Mouse (Mus musculus) thymus, postnatal 4 days (tissue): ENCODE results near the gene Dennd4a.
"Not testable (repeated sequence)": the region's sequence is repeated elsewhere in the genome, so short reads cannot be mapped to it uniquely, and the experiment has no call there.

ENCODE experiments used
- DNase-seq: peaks from one replicate; pipeline ENCODE4 v3.0.0; 2021

The Dennd4a gene

DNA sequence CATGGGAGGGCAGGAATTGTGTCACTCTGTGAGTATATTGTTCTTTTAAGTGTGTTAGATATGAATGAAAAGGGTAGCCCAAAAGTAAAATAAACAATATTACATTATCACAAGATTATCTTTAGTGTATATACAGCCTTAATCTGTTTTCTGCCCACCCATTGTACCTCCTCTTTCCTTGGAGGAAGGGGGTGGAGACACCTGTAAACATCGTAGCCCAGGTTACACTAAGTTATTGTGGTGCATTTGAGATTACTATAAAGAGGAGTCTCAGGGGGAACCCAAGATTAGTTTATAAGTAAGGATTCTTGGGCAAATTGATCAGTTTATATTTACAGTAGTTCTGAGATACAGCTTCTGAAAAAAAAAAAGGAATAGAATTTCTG is 1.3 kb downstream of the Dennd4a start:
- no peak for DNase-seq

DNA sequence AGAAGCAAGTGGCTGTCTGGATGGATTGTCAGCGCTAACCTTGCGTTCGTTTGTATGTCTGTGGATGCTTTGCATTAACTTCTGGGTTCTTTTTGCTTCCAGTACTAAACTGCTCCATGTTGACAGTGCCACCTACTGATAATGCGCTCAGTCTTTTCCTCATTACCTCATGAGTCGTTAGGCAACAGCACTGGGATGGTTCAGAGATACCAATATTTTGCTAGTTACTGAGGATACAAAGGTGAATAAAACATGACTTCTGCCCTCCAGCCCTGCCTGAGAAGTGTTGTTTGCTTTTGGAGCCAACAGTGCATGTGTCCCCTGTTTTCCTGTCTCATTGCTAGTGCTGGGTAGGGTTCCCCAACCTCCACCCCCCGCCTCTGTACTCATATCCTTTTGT is 3.1 kb downstream of the Dennd4a start:
- no peak for DNase-seq

DNA sequence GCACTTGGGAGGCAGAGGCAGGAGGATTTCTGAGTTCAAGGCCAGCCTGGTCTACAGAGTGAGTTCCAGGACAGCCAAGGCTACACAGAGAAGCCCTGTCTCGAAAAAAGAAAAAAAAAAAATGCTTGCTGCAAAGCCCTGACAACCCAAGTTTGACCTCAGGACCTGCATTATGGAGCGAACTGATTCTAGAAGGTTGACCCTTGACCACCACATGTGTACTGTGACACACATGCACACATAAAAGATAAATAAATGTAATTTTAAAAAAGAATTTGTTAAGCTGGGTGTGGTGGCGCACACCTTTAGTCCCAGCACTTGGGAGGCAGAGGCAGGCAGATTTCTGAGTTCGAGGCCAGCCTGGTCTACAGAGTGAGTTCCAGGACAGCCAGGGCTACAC is 8.5 kb downstream of the Dennd4a start:
- DNase-seq: not testable (repeated sequence)

DNA sequence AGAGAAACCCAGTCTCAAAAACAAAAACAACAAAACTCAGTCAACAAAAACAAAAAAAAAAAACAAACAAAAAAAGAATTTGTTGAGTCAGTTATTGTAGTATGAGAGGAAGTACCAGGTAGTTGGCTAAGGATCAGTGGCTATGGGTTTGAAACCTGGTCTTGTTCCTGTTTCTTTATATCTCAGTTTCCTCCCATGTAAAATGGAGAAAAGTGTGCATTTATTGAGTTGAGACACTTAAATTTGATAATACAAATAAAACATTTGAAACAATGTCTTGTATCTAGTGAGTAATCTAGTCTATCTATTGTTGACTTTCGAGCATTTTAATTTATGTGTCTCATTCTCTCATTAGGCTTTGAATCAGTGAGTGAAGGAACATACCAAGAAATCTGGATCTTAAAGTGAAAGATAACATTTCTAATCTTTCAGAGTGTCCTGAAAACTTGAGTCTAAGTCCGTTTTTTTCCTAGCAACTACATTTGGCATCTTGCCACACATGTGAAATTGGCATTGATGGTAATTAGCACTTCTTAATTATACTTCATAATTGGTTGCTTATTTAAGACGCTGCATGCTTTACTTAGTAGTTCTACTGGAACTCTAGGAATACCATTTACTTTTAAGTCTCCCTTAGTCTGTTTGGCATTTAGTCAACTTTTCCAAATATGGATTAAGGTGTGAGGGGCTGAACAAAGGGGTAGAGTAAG is 9.1 kb downstream of the Dennd4a start:
- no peak for DNase-seq

DNA sequence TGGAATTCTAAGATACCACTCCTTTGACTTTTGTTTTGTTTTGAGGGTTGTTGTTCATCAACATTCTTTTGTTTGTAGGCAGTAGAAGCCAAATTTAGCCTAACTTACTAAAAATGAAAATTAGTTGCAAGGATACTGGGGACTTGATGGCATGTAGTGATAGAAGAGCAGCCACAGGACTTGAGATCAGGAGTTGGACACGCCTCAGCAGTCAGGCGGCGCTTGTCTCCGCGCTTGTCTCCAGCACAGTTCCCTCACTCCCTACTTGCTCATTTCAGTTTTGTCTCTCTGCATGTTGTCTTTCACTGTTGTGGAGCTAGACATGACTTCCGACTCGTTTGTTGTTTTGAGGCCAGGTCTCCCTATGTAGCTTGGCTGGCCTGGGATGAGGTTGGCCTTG is 11.1 kb downstream of the Dennd4a start:
- no peak for DNase-seq

DNA sequence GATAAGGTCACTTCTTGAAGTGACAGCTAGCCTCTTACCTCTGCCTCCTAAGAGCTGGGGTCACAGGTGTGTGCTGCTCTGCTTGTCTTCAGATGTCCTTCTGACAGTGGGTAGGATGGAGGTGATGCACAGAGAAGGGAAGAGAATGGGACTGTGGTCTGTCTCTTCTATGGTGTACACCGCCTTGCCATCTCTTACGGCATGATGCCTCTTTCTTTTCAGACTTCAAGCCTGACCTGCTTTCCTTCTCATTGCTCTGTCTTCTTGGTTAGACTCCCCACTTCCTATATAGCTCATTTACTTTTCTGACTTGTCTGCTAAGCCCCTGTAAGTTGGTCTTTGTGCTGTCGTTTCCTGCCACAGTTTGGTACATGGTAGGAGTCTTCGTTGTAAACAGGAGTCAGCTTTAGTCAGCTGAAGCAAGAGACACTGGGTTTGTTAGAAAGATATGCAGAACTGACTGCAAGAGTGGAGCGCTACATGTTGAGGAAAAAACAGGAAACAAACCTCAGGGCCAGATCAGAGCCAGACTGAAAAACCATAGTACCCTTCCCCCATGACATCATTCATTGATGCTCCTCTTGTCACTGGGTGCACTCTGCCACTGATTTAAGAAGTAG is 13.4 kb downstream of the Dennd4a start:
- DNase-seq: no peak

DNA sequence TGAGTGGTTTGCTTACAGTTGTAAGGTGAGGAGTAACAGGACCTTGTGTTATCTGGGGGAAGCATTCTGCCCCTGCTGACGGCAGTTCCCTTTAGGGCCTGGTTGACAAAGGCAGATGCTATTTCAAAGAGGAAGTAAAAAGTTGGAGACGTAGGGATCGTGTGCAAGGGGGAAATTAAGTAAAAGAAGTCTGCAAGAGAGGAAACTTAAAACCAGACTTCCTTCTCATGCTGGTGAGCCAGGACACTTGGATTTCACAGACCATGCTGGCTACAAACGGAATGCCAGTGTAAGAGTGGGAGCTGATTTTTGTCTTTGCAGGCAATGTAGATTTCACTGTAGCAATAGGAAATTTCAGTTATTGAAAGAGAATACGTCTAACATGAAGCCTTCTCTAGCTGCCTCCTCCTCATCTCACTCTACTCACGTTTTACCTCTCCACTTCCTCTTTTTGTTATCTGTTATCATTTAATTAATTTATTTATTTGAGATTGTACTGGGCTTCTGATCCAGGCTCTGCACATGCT is 19.0 kb downstream of the Dennd4a start:
- no peak for DNase-seq

DNA sequence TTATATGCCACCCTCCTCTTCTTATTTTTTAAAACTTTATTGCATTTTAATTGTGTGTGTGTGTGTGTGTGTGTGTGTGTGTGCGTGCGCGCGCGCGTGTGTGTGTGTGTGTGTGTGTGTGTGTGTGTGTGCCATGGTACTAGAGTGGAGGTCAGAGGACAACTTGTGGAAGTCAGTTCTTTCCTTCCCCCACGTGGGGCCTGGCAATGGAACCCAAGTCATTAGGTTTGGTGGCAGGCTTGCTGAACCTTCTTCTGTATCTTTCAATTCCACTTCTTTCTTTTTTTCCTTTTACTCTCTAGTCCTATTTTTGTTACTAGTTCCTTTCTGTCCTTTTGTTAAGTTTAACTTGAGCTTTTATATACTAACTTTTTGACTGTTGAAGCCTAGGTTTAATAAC is 19.5 kb downstream of the Dennd4a start:
- DNase-seq: no peak

DNA sequence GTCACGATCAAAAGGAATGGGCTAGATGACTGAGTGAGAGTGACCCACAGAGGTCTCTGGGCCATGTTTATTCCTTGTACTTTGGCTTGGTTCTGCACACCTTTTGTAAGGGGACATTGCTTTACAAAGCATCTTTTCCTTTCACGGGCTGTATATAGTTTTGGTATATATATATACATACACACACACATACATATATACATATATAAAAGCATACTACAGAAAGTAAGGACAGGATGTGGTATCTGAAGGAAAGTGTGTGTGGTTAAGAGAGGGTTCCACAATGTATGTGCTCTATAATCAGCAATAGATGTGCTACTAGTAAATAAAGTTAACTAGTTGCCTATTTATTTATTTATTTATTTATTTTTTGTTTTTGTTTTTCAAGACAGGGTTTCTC is 20.6 kb downstream of the Dennd4a start:
- DNase-seq: no peak

DNA sequence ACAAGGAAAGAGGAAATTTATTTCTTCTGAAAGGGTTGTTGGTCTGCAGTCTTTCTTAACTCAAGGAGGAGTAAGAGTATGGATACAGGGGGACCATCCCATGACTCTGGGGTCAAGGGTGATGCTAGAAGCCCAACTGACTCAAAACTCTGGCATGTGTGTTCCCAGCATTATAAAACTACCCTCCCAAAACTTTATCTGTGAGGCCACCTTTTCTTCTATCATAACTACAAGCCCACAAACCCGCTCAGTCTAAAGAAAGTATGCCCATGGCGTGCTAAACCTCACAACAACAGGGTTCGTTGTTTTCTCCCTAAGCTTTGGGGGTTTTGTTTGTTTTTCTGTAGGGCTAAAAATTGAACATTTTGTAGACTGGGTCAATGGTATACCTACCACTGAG is 23.3 kb downstream of the Dennd4a start:
- DNase-seq: no peak

DNA sequence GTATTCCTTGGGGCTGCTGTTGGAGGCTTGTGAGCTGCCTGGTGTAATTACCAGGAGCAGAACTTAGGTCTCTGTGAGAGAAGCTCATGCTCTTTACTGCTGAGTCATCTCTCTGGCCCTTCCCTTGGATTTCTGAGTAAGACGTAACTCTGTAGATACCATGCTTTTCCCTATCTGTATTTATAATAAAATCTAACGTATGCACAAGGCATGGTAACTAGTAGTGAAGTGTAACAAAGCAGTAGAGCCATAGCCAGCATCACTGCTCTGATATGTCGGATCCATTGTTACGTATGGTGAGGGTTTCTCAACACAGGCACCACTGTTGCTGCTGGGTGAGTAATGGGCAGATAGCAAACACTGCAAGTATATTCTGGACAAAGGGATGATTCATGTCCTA is 34.2 kb downstream of the Dennd4a start:
- no peak for DNase-seq

DNA sequence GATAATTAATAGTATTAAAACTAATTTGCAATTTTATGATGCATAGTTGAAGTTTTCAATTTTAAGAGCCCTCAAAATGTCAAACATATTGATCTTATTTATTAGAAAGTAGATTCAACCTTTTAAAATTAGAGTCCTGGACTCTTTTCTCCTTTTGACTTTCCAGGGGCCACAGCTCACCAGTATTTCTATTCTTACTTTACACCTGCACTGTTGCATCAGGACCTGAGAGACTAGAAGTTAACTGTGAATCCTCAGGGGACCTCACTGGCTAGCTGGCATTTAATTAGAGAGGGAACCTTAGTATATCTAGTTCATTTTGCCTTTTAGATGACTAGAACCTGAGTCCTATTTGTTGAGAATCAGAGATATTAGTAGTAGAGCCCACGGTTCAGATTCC is 38.4 kb downstream of the Dennd4a start:
- no peak for DNase-seq

DNA sequence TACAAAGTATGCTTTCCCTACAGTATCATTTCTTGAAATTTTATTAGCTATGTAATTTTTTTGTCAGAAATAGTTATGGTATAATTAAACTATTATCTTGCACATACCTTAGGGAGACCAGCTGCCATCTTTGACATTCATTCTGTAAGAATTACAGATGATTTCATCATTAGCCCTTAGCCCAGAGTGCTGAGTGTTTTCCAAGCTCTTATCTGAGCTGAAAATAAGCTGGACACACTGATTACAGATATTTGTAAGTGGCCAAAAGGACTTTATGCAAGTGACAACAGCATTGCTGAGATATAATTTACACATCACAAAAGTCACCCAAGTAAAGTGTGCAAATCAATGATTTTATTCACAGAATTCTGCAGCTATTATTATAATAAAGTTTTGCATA is 48.9 kb downstream of the Dennd4a start:
- no peak for DNase-seq

DNA sequence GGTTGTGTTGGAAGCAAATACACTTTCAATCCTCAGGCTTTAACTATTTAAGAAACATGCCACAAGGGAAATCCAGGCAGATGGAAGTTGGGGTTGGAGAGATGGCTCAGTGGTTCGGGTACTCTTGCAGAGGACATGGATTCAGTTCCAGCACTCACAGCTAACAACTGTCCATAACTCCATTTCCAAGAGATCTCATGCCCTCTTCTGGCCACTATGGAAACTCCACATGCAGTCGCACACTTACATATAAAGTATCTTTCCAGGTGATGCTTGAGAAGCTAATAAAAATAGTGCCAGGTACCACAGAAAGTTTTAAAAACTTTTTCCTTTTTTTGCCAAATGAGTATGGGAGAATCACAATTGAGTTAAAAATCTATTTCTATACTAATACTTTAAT is 51.5 kb downstream of the Dennd4a start:
- peak; percentile 19 for DNase-seq

DNA sequence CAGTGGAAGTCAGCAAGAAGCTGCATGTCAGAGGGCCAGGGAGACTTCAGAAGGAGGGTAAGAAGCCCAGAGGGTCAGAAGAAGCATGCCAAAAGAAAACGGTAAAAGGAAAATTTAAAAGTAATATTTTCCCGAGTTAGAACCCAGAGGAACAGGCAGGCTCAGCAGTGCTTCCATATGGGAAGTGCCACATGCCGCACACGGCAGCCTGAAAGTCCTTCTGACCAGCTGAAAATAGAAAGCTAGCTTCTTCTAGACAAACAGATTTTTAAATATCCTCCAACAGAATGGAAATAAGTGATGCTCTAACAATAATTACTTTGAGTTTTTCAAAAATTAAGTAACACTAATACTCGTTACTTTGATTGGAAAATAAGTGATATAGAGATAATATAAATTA is 74.9 kb downstream of the Dennd4a start:
- DNase-seq: no peak

DNA sequence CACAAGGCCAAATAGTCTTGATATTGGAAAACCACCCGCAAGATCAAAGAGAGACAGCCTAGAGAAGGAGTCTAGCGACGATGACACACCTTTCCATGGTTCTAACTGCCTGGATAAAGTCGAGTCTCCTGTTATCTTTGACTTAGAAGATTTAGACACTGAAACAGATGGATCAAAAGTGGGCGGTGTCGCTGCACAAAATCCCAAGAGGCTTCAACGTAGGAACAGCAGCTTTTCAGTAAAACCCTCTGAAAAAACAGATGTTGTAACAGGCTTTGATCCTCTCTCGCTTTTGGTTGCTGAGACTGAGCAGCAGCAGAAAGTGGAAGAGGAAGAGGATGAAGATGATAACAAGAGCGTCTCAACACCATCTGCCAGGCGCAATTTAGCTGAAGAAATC is 85.5 kb downstream of the Dennd4a start:
- no peak for DNase-seq

DNA sequence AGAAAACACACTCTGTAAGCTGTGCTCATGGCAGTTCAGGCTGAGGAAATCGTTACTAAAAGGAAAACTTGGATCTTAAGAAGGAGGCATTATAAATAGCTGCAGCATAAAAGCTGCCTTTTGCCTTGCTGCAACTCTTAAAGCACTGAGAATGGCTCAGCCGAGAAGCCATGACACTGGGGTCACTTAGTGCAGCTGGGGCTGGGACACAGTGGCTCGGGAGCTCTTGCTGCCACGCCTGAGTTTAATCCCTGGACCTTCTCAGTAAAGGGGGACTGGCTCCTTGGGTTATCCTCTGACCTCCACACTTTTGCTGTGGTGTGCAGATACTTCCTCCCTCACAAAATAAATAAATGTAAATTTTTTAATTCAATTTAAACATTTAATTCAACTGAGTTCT is 91.7 kb downstream of the Dennd4a start:
- no peak for DNase-seq

DNA sequence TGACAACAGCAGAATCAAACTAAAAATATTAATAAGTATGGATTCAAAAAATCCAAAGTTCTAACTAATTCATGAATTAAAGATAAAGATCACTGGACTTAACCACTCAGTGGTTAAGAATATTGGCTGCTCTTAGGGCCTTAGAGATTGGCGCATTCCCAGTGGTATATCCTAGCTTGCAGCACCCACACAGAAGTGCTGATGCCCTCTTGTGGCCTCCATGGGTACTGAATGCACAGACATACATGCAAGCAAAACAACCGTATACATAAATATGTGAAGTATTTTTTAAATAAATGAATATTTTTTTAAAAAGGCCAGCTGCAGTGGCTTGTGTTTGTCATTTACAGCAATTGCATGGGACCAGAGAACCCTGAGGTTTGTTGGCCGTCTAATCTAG is 92.2 kb downstream of the Dennd4a start:
- DNase-seq: peak; percentile 87

DNA sequence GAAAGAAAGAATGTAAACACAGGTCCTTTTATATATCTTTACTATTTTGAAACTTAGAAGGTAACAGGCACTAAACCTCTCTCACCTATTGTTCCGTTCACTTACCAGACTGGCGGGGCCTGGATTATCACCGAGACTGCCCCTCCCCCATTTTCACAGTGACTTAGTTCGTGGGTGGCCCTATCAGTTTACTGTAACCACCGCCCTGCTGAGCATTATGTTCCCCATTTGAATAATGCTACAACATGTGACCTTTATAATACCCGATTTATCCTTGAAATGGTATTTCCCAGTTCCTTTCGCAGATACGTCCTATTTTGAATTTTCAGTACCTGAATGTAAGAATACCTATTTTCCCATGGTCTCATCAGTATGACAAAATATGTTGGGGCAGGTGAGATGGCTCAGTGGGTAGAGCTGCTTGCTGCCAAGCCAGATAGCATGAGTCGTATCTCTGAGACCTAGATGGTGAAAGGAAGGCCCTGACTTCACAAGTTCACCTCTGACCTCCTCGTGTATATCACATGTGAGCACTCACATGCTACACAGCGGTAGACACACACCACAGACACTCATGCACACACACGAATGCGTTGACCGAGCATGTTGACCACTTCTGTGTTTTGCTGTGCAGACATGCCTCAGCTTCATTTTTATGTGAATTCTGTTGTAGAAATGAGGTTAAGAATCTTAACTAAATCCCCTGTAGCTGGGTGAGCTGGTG is 93.9 kb downstream of the Dennd4a start:
- DNase-seq: no peak

DNA sequence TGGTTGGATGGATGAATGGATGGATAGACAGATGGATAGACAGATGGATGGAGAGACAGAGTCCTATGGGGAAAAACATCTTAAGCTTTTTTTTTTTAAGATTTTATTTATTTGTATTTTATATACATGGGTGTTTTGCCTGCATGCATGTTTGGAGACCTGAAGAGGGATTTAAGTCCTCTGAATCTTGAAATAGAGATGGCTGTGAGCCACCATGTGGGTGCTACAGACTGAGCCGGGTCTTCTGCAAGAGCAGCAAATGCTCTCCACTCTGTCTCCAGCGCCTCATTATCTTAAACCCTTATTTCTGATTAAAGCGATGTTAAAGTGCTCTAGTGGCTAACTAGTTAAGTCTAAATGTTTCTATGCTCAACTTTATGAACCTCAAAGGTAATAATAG is 96.3 kb downstream of the Dennd4a start:
- DNase-seq: no peak

DNA sequence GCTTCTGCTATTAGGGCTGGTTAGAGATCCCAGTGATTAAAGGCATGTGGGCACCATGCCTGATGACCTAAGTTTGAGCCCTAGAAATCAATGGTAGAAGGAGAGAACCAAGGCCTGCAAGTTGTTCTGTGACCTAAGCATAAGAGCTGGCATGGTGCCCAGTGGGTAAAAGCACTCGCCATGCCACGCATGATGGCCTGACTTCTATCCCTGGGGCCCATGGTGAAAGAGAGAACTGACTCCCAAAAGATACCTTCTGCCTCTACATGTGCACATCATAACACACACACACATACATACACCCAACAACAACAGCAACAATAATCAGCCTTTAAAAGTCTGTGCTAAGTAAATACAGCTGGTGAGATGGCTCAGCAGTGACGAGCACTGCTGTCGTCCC is 102.3 kb downstream of the Dennd4a start:
- no peak for DNase-seq

DNA sequence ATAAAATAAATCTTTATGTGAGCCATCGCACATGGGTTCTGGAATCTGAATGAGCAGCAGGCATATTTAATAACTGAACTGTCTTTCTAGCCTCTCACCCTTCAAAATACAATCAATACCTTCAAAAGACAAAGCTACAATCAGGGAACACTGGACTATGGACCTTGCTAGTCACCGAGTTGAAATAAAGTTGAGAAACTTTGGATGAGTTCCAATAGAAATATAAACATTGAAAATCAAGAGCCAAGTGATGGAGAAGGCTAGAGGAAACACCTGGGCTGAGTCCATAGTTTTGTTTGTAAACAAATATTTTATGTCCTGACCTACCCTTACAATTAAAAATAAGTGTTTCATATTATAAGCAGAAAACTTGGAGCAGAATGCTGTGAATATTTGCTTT is 102.8 kb downstream of the Dennd4a start:
- DNase-seq: no peak

DNA sequence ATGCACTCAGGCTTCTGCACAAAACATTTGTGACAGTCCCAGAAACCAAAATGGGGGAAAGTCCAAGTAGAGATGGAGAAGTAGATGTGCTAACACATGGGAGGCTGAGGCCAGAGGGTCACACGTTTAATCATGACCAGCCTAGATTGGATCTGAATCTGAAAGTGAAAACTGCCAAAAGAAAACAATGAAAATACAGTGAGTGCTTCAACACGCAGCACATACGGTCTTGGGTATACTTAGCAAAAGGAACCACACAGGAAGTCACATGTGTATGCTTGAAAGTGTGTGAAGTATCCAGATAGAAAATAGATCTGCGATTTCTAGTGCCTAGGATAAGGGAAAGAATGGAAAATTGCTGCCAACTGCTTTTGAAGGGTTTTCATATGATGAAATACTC is 103.5 kb downstream of the Dennd4a start:
- no peak for DNase-seq

DNA sequence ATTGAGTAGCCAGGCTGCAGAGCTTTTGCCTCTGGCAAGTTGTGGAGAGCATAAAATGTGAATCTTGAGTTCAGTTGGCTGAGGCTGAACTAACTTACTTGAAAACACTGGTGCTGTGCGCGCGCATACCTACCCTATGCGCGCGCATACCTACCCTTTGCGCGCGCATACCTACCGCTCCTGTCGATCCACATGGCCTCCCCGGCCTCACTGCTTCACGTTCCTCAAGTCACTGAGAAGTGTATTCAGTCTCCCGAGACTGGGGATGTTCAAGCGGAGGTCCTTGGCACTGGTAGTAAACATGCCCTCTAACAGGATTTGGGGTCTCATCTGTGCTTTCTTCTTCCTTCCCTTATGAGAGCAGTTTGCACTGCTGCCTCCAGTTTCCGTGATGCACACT is 107.4 kb downstream of the Dennd4a start:
- peak; percentile 81 for DNase-seq
